Mouse (Mus musculus): Measurements from ENCODE around the gene Nup43. TPM values are rescaled to one million over a fixed set of nuclear protein-coding genes. Genes with fewer than 3 reads are reported as not detected.

The Nup43 gene
- polyA plus RNA-seq, 1 experiment from 2014 or later, result 28.7 TPM

GRCm38 (mm10) chr10:7680731-7681301 lies 13.5 kb downstream of the Nup43 start, which contains the start of the genes Pcmt1 and Lats1:
TSS of gene Pcmt1 (minus strand) at chr10:7681136.
TSS of gene Lats1 (plus strand) at chr10:7681214.
- Histone ChIP-seq H3K27ac (peak within 1 kb of the TSS; percentile 95), H3K4me1 (replicated peaks; ENCODE audit: control insufficient read depth, insufficient read depth, low read length) (peaks cover 35% of the 10 kb centered on the region), H3K27me3 (ENCODE audit: control insufficient read depth, insufficient read depth, low read length) (no peaks in the 10 kb centered on the region), H3K36me3 (replicated peaks; ENCODE audit: control insufficient read depth, insufficient read depth) (peaks cover 35% of the 10 kb centered on the region), H3K4me3 (replicated peaks; ENCODE audit: low read length) (peak within 1 kb of the TSS; percentile 95), H3K9ac (peak within 1 kb of the TSS; percentile 97), H3K9me3 (ENCODE audit: control insufficient read depth, low read length) (no peaks in the 10 kb centered on the region), H3K4me2 (replicated peaks) (peak within 1 kb of the TSS; percentile 95)
- DNase-seq (ENCODE audit: low spot score) (peak; percentile 87), ATAC-seq (ENCODE audit: low FRiP score) (peak; percentile 88)
- WGBS, result under 1% methylated on average over 65 of the region's 65 CpGs

- peak overlapping the region; percentile 97 for H3K9ac ChIP-seq
- DNase-seq (ENCODE audit: low spot score), result peak; percentile 70
Measured at GRCm38 (mm10) chr10:7681343-7682025, 14.2 kb downstream of the Nup43 start.

GRCm38 (mm10) chr10:7682249-7682648 lies 14.9 kb downstream of the Nup43 start:
- Histone ChIP-seq H3K9me3 (ENCODE audit: control insufficient read depth, low read length) (no peaks in the 10 kb centered on the region), H3K36me3 (replicated peaks; ENCODE audit: control insufficient read depth, insufficient read depth) (peaks cover 21% of the 10 kb centered on the region; the same call in 1 of the 2 replicates), H3K27me3 (ENCODE audit: control insufficient read depth, insufficient read depth, low read length) (no peaks in the 10 kb centered on the region), H3K4me3 (replicated peaks; ENCODE audit: low read length) (peak overlapping the region; percentile 95), H3K27ac (0 out of 2 replicates have a peak overlapping the region, but pooled peaks have one; percentile 95), H3K4me1 (replicated peaks; ENCODE audit: control insufficient read depth, insufficient read depth, low read length) (peaks cover 35% of the 10 kb centered on the region), H3K4me2 (replicated peaks) (peak overlapping the region; percentile 95), H3K9ac (peak overlapping the region; percentile 97)
- ATAC-seq (ENCODE audit: low FRiP score) (no peak), DNase-seq (ENCODE audit: low spot score) (no peak)
- WGBS, result 67% methylated on average over 3 of the region's 3 CpGs

More at GRCm38 (mm10) chr10:7681343-7682025, 14.2 kb downstream of the Nup43 start:
- peak; percentile 79 for ATAC-seq (ENCODE audit: low FRiP score)
- Histone ChIP-seq H3K4me1 (replicated peaks; ENCODE audit: control insufficient read depth, insufficient read depth, low read length) (peaks cover 35% of the 10 kb centered on the region), H3K4me2 (replicated peaks) (peak overlapping the region; percentile 95), H3K27me3 (ENCODE audit: control insufficient read depth, insufficient read depth, low read length) (no peaks in the 10 kb centered on the region), H3K36me3 (replicated peaks; ENCODE audit: control insufficient read depth, insufficient read depth) (peaks cover 28% of the 10 kb centered on the region), H3K27ac (peak overlapping the region; percentile 95), H3K4me3 (replicated peaks; ENCODE audit: low read length) (peak overlapping the region; percentile 95), H3K9me3 (ENCODE audit: control insufficient read depth, low read length) (no peaks in the 10 kb centered on the region)
- WGBS, result under 1% methylated on average over 40 of the region's 64 CpGs

GRCm38 (mm10) chr10:7686902-7687301 lies 19.6 kb downstream of the Nup43 start:
- Histone ChIP-seq H3K4me2 (replicated peaks) (no peak overlapping the region), H3K9ac (no peak overlapping the region), H3K27ac (no peak overlapping the region), H3K36me3 (replicated peaks; ENCODE audit: control insufficient read depth, insufficient read depth) (peaks cover 10% of the 10 kb centered on the region), H3K4me1 (replicated peaks; ENCODE audit: control insufficient read depth, insufficient read depth, low read length) (peaks cover 17% of the 10 kb centered on the region), H3K27me3 (ENCODE audit: control insufficient read depth, insufficient read depth, low read length) (no peaks in the 10 kb centered on the region), H3K9me3 (ENCODE audit: control insufficient read depth, low read length) (no peaks in the 10 kb centered on the region), H3K4me3 (replicated peaks; ENCODE audit: low read length) (no peak overlapping the region)
- no peak for DNase-seq (ENCODE audit: low spot score)
- 94% methylated on average over 6 of the region's 6 CpGs for WGBS
- no peak for ATAC-seq (ENCODE audit: low FRiP score)

- no peak for ATAC-seq (ENCODE audit: low FRiP score)
- Histone ChIP-seq H3K9ac (no peak overlapping the region), H3K4me3 (replicated peaks; ENCODE audit: low read length) (no peak overlapping the region), H3K27me3 (ENCODE audit: control insufficient read depth, insufficient read depth, low read length) (no peaks in the 10 kb centered on the region), H3K36me3 (replicated peaks; ENCODE audit: control insufficient read depth, insufficient read depth) (peaks cover 91% of the 10 kb centered on the region), H3K4me2 (replicated peaks) (no peak overlapping the region), H3K4me1 (replicated peaks; ENCODE audit: control insufficient read depth, insufficient read depth, low read length) (no peaks in the 10 kb centered on the region), H3K27ac (no peak overlapping the region), H3K9me3 (ENCODE audit: control insufficient read depth, low read length) (no peaks in the 10 kb centered on the region)
- DNase-seq (ENCODE audit: low spot score), result no peak
Measured at GRCm38 (mm10) chr10:7695286-7695685, 28.0 kb downstream of the Nup43 start.

GRCm38 (mm10) chr10:7700120-7700519 lies 32.8 kb downstream of the Nup43 start:
- Histone ChIP-seq H3K9me3 (ENCODE audit: control insufficient read depth, low read length) (no peaks in the 10 kb centered on the region), H3K27me3 (ENCODE audit: control insufficient read depth, insufficient read depth, low read length) (no peaks in the 10 kb centered on the region), H3K36me3 (replicated peaks; ENCODE audit: control insufficient read depth, insufficient read depth) (peaks cover 95% of the 10 kb centered on the region), H3K27ac (no peak overlapping the region), H3K4me1 (replicated peaks; ENCODE audit: control insufficient read depth, insufficient read depth, low read length) (no peaks in the 10 kb centered on the region), H3K9ac (no peak overlapping the region), H3K4me3 (replicated peaks; ENCODE audit: low read length) (no peak overlapping the region), H3K4me2 (replicated peaks) (no peak overlapping the region)
- DNase-seq (ENCODE audit: low spot score) (no peak), ATAC-seq (ENCODE audit: low FRiP score) (no peak)
- 85% methylated on average over 3 of the region's 3 CpGs for WGBS

- no peak overlapping the region for H3K27ac ChIP-seq
- H3K4me2 ChIP-seq (replicated peaks), result no peak overlapping the region
- peaks cover 93% of the 10 kb centered on the region for H3K36me3 ChIP-seq (replicated peaks; ENCODE audit: control insufficient read depth, insufficient read depth)
- H3K27me3 ChIP-seq (ENCODE audit: control insufficient read depth, insufficient read depth, low read length), result no peaks in the 10 kb centered on the region
- no peaks in the 10 kb centered on the region for H3K9me3 ChIP-seq (ENCODE audit: control insufficient read depth, low read length)
- H3K4me3 ChIP-seq (replicated peaks; ENCODE audit: low read length), result no peak overlapping the region
- H3K4me1 ChIP-seq (replicated peaks; ENCODE audit: control insufficient read depth, insufficient read depth, low read length), result no peaks in the 10 kb centered on the region
- H3K9ac ChIP-seq, result no peak overlapping the region
- ATAC-seq (ENCODE audit: low FRiP score), result no peak
- no peak for DNase-seq (ENCODE audit: low spot score)
- WGBS, result 96% methylated on average over 6 of the region's 6 CpGs
Measured at GRCm38 (mm10) chr10:7702586-7702985, 35.3 kb downstream of the Nup43 start.

- Histone ChIP-seq H3K27me3 (ENCODE audit: control insufficient read depth, insufficient read depth, low read length) (no peaks in the 10 kb centered on the region), H3K4me1 (replicated peaks; ENCODE audit: control insufficient read depth, insufficient read depth, low read length) (no peaks in the 10 kb centered on the region), H3K27ac (no peak overlapping the region), H3K36me3 (replicated peaks; ENCODE audit: control insufficient read depth, insufficient read depth) (peaks cover 79% of the 10 kb centered on the region), H3K9ac (no peak overlapping the region), H3K4me2 (replicated peaks) (no peak overlapping the region), H3K4me3 (replicated peaks; ENCODE audit: low read length) (no peak overlapping the region), H3K9me3 (ENCODE audit: control insufficient read depth, low read length) (no peaks in the 10 kb centered on the region)
- DNase-seq (ENCODE audit: low spot score) (no peak), ATAC-seq (ENCODE audit: low FRiP score) (no peak)
- WGBS, result 88% methylated on average over 5 of the region's 5 CpGs
Measured at GRCm38 (mm10) chr10:7710121-7710520, 42.8 kb downstream of the Nup43 start.

GRCm38 (mm10) chr10:7712506-7712905 lies 45.2 kb downstream of the Nup43 start:
- Histone ChIP-seq H3K27ac (no peak overlapping the region), H3K36me3 (replicated peaks; ENCODE audit: control insufficient read depth, insufficient read depth) (peaks cover 64% of the 10 kb centered on the region), H3K4me2 (replicated peaks) (no peak overlapping the region), H3K27me3 (ENCODE audit: control insufficient read depth, insufficient read depth, low read length) (no peaks in the 10 kb centered on the region), H3K4me3 (replicated peaks; ENCODE audit: low read length) (no peak overlapping the region), H3K4me1 (replicated peaks; ENCODE audit: control insufficient read depth, insufficient read depth, low read length) (no peaks in the 10 kb centered on the region), H3K9ac (no peak overlapping the region), H3K9me3 (ENCODE audit: control insufficient read depth, low read length) (no peaks in the 10 kb centered on the region)
- no peak for DNase-seq (ENCODE audit: low spot score)
- WGBS, result 93% methylated on average over 13 of the region's 13 CpGs
- no peak for ATAC-seq (ENCODE audit: low FRiP score)

All from hindbrain, embryonic 14.5 days (tissue).